Mouse (Mus musculus): ENCODE results near the gene Fcmr. TPM values are rescaled to one million over a fixed set of nuclear protein-coding genes. Genes with fewer than 3 reads are reported as not detected.

Fcmr gene
- total and polyA plus RNA-seq, 2 experiments from 2014 or later = 2.2 to 2.5 TPM

DNA sequence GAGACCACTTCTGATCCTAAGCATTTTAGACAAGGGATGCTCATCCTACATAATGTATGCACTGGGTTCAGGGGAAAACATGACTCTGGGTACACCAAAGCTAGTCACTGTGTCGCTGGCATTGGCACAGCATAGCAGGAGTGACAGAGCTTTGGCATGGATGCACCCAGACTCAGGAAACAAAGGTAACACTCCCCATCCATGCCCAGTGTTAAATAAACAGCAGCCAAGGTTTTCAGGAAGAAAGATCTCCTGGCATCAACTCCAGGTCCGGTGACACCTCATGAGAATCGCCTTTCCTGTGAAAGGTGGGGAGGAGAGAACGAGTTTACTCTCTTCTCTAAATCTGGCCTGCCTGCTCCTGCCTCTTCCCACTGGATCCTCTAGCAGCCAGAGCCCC is 36.8 kb upstream of the Fcmr start:
- Histone ChIP-seq H3K4me3 (ENCODE audit: low read length) (no peak overlapping the region), H3K4me1 (ENCODE audit: insufficient read depth, low read length) (no peaks in the 10 kb centered on the region), H3K27ac (no peak overlapping the region), H3K36me3 (ENCODE audit: insufficient read depth, low read length) (no peaks in the 10 kb centered on the region), H3K27me3 (ENCODE audit: insufficient read depth, low read length) (no peaks in the 10 kb centered on the region), H3K9me3 (ENCODE audit: low read length) (no peaks in the 10 kb centered on the region), H3K4me2 (ENCODE audit: low read depth, low read length) (no peak overlapping the region), H3K9ac (replicated peaks; ENCODE audit: low read length) (no peak overlapping the region)
- no peak for TF ChIP-seq CTCF (IDR thresholded peaks at IDR 0.05; ENCODE audit: low read depth)
- DNase-seq (ENCODE audit: low spot score) (no peak), ATAC-seq (no peak)
- WGBS = 77% methylated on average over 4 of the region's 4 CpGs

DNA sequence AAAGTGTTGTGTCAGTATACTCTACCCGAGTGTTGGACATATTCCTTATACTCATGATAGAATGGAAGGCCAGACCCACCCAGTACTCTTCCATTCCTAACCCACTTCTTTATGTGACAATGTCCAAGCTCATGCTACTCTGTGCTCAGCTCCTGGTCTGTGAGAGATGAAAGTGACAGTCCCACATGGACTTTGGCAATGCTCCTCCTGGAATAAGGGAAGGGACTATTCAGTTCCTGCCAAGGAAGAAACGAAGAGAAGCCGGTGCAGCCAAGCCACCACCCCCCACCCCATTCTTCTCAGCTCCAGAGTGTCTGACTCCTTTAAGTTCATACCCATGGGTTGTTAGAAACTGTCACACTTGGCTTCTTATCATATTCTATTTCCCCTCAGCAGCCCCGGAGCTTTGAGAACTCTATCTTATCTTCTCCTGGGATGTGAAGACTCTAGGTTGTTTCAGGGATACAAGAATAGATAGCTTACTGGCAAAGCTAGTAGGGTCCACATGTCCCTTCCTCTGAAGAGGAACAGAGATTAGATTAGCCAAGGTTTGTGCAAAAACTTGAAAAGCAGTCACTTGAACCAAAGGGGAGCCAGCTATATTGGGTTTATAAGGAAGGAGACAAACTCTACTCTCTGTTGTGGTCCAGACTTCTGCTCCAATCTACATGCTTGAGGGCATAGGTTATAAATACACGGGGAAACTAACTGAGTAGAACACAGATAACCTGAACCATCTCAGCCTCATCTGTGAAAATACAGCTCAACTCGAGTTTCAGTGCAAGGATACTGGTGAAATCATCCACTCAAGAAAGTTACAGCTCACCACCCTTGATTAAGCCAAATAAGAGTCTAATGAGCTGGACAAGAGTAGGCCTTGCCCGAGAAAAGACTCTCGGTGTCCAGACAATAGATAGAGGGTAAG is 35.3 kb upstream of the Fcmr start:
- TF ChIP-seq CTCF (IDR thresholded peaks at IDR 0.05; ENCODE audit: low read depth) = no peak
- Histone ChIP-seq H3K9ac (replicated peaks; ENCODE audit: low read length) (no peak overlapping the region), H3K36me3 (ENCODE audit: insufficient read depth, low read length) (no peaks in the 10 kb centered on the region), H3K27ac (no peak overlapping the region), H3K4me2 (ENCODE audit: low read depth, low read length) (no peak overlapping the region), H3K27me3 (ENCODE audit: insufficient read depth, low read length) (no peaks in the 10 kb centered on the region), H3K9me3 (ENCODE audit: low read length) (no peaks in the 10 kb centered on the region), H3K4me1 (ENCODE audit: insufficient read depth, low read length) (no peaks in the 10 kb centered on the region), H3K4me3 (ENCODE audit: low read length) (no peak overlapping the region)
- WGBS = 66% methylated on average over 8 of the region's 8 CpGs
- ATAC-seq (no peak), DNase-seq (ENCODE audit: low spot score) (no peak)

DNA sequence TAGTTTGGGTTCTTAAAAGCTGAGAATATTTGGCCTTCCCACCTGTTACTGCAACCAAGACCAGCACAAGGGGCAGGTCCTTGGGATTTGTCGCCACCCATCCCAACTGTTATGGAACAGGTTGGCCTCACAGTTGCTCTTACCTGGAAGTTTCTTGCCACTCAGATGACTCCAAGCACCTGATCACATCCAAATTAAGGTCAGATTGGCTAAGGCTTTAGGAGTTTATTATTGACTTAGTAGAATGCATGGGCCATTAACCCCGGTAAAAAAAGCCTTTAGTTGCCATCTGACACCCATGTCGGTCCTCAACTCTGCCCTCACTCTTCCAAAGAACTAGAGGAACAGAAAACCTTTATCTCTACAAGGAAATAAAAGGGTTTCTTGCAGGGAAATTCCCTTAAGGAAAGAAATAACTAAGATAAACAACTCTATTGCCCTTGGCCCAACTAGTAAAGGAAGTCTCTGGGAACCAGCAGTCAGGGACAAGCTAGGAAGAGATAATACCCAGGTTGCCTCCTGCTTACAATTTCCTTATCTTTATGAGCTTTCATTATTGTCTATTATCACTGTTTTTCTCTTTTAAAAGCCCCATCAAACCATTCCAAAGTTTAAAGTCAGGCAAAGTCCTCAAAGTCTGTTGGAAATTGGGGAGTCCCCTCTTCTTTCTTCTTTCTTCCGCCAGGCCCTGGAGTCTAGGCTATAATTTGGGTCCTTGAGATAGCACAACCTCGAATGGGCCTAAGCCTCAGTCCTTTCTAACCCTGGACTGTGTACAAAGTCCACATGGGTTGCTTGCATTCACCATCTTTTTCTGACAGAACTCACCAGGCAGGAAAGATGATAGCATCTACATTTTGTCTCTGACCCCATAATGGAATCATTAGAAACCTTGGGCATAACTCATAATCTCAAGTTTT is 33.0 kb upstream of the Fcmr start:
- no peak overlapping the region for H3K4me3 ChIP-seq (ENCODE audit: low read length)
- DNase-seq (ENCODE audit: low spot score) = no peak
- no peaks in the 10 kb centered on the region for H3K9me3 ChIP-seq (ENCODE audit: low read length)
- ATAC-seq = no peak
- 80% methylated on average over 5 of the region's 5 CpGs for WGBS
- H3K4me1 ChIP-seq (ENCODE audit: insufficient read depth, low read length) = no peaks in the 10 kb centered on the region
- H3K27ac ChIP-seq = no peak overlapping the region
- no peaks in the 10 kb centered on the region for H3K36me3 ChIP-seq (ENCODE audit: insufficient read depth, low read length)
- no peak overlapping the region for H3K4me2 ChIP-seq (ENCODE audit: low read depth, low read length)
- no peaks in the 10 kb centered on the region for H3K27me3 ChIP-seq (ENCODE audit: insufficient read depth, low read length)
- no peak for TF ChIP-seq CTCF (IDR thresholded peaks at IDR 0.05; ENCODE audit: low read depth)
- H3K9ac ChIP-seq (replicated peaks; ENCODE audit: low read length) = no peak overlapping the region

DNA sequence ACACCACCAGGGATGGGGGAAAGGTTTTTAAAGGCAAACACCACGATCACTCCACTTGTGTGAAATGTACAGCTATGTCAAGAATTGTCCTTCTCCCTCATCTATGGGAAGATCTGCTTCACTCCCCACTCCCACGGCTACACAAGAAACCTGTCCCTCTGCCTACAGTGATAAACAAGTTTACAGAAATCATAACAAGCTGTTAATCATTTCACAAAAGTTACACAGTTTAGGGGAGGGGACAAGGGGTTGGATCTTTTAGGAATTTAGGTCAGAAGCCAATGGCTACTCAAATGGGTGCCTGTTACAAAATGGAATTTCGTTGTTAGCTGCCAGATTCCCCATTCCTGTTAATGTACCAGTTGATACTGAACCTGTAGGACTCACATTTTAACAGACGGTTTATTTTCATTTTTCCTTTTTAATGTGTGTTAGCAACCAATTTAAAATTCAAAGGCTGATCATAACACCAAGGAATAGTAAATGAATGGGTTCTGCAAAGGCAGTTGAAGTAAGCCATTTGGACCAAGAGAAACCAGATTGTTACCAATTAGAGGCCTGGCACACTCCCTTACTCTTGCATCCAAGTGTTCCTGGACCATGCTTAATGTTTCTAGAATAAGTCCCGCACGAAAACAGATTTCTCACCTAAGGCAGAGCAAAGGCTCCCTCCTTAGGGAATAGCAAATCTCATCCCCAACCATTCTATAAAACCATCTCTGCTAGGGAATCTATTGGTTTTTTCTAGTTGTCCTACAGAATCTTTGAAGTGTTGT is 30.1 kb upstream of the Fcmr start:
- DNase-seq (ENCODE audit: low spot score) (no peak), ATAC-seq (no peak)
- Histone ChIP-seq H3K9me3 (ENCODE audit: low read length) (no peaks in the 10 kb centered on the region), H3K4me1 (ENCODE audit: insufficient read depth, low read length) (no peaks in the 10 kb centered on the region), H3K4me2 (ENCODE audit: low read depth, low read length) (no peak overlapping the region), H3K36me3 (ENCODE audit: insufficient read depth, low read length) (no peaks in the 10 kb centered on the region), H3K4me3 (ENCODE audit: low read length) (no peak overlapping the region), H3K9ac (replicated peaks; ENCODE audit: low read length) (no peak overlapping the region), H3K27me3 (ENCODE audit: insufficient read depth, low read length) (no peaks in the 10 kb centered on the region), H3K27ac (no peak overlapping the region)
- no peak for TF ChIP-seq CTCF (IDR thresholded peaks at IDR 0.05; ENCODE audit: low read depth)
- 81% methylated on average over 6 of the region's 6 CpGs for WGBS

DNA sequence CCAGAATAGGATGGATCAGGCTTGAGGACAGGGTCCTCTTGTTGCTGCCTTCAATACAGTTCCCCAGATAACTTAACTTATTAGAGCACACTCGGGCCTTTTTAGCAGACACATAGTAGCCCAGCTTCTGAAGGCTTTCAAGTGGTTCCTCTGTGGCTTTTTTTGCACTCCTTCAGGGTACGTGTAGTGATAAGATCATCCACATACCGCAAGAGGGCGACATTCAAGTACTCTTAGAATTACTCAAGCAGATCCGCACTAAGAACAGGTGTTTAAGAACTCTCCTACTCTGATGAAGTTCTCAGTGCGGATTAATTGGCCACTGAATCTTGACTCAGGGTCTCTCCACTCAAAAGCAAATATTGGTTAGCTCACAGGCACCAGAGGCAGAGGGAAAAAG is 27.2 kb upstream of the Fcmr start:
- Histone ChIP-seq H3K36me3 (ENCODE audit: insufficient read depth, low read length) (no peaks in the 10 kb centered on the region), H3K9me3 (ENCODE audit: low read length) (no peaks in the 10 kb centered on the region), H3K27me3 (ENCODE audit: insufficient read depth, low read length) (no peaks in the 10 kb centered on the region), H3K4me3 (ENCODE audit: low read length) (no peak overlapping the region), H3K4me2 (ENCODE audit: low read depth, low read length) (no peak overlapping the region), H3K27ac (no peak overlapping the region), H3K4me1 (ENCODE audit: insufficient read depth, low read length) (no peaks in the 10 kb centered on the region), H3K9ac (replicated peaks; ENCODE audit: low read length) (no peak overlapping the region)
- WGBS = 53% methylated on average over 6 of the region's 6 CpGs
- ATAC-seq (no peak), DNase-seq (ENCODE audit: low spot score) (peak; percentile 22)
- TF ChIP-seq CTCF (IDR thresholded peaks at IDR 0.05; ENCODE audit: low read depth) = peak; percentile 36

Measured in hindbrain, postnatal 0 days (tissue).